Mouse (Mus musculus) myocyte (in vitro differentiated cells): ENCODE measurements around the gene Camk1.

ENCODE experiments used
- E2F4 ChIP-seq: IDR thresholded peaks from one replicate; pipeline ENCODE4 v1.6.1; 2011; ENCODE audit warnings: mild to moderate bottlenecking, control low read depth, moderate library complexity; ENCODE audit not compliant: insufficient read depth
- POLR2A ChIP-seq: IDR thresholded peaks from one replicate; pipeline ENCODE4 v1.6.1; 2011; ENCODE audit warnings: low read depth, mild to moderate bottlenecking, control low read depth, moderate library complexity; ENCODE audit not compliant: insufficient read length
- POLR2AphosphoS2 ChIP-seq: IDR thresholded peaks from one replicate; pipeline ENCODE4 v1.6.1; 2011; ENCODE audit warnings: low read depth, control low read depth; ENCODE audit not compliant: insufficient read length
- REST ChIP-seq: IDR thresholded peaks from one replicate; pipeline ENCODE4 v1.6.1; 2011; ENCODE audit warnings: mild to moderate bottlenecking, control low read depth, moderate library complexity; ENCODE audit not compliant: insufficient read depth, insufficient read length

- no peak for TF ChIP-seq E2F4
- TF ChIP-seq REST = no peak
- no peak for TF ChIP-seq POLR2A
- no peak for TF ChIP-seq POLR2AphosphoS2
These were observed 40.7 kb upstream of the Camk1 start for GRCm38 (mm10) chr6:113384351-113384927.
